Mouse (Mus musculus) CH12.LX (cell line): ENCODE results near the gene Drosha. TPM values are rescaled to one million over a fixed set of nuclear protein-coding genes. Genes with fewer than 3 reads are reported as not detected.
A peak's percentile ranks its signal among the peaks of the same experiment; 100 is the strongest.

Source experiments
- DNase-seq: peaks from one replicate; pipeline ENCODE4 v3.0.0-alpha.2; 2013; ENCODE audit errors: extremely low read depth
- H3K27ac ChIP-seq: 2 replicates; pipeline ENCODE4 v1.5.1; 2012; ENCODE audit warnings: low read depth, mild to moderate bottlenecking, control low read depth, moderate library complexity; ENCODE audit not compliant: insufficient read depth
- H3K27me3 ChIP-seq: replicated peaks from 2 replicates; pipeline ENCODE3; 2012; ENCODE audit warnings: inconsistent platforms
- H3K36me3 ChIP-seq, 2 experiments: replicated peaks in 1 of 2; 2 replicates each; pipeline versions ENCODE3 to v1.6.1; 2012; ENCODE audit warnings: inconsistent platforms in 1 of 2, low read length in 1 of 2, mild to moderate bottlenecking in 1 of 2, mixed read lengths in 1 of 2, moderate library complexity in 1 of 2; ENCODE audit not compliant: control insufficient read depth in 1 of 2, insufficient read depth in 1 of 2
- H3K4me1 ChIP-seq, 2 experiments: 2 replicates each; pipeline ENCODE4 v1.6.1; 2012; ENCODE audit warnings: inconsistent platforms in 1 of 2, moderate library complexity in 1 of 2; ENCODE audit not compliant: insufficient read depth in 2 of 2, control insufficient read depth in 1 of 2
- H3K4me2 ChIP-seq: 2 replicates; pipeline ENCODE4 v1.6.1; 2012; ENCODE audit warnings: low read depth, mild to moderate bottlenecking, control low read depth; ENCODE audit not compliant: poor library complexity, insufficient read depth, severe bottlenecking
- H3K4me3 ChIP-seq, 3 experiments: fragments of 150-350 bp in 1 of 3; sonication (generic) in 1 of 3; replicated peaks in 1 of 3; 2 replicates each; pipeline versions ENCODE3 to v1.5.1; 2011 to 2012; ENCODE audit warnings: low read depth in 2 of 3, low read length in 2 of 3, mild to moderate bottlenecking in 2 of 3, moderate library complexity in 2 of 3, control low read depth in 1 of 3, improper control_type of control experiment in 1 of 3, inconsistent platforms in 1 of 3, mixed read lengths in 1 of 3; ENCODE audit not compliant: poor library complexity in 1 of 3
- H3K79me2 ChIP-seq: replicated peaks from 2 replicates; pipeline ENCODE4 v1.6.1; 2012; ENCODE audit warnings: mild to moderate bottlenecking, moderate library complexity; ENCODE audit not compliant: control insufficient read depth, poor library complexity, insufficient read depth, severe bottlenecking; ENCODE audit errors: extremely low read depth
- H3K9ac ChIP-seq: 2 replicates; pipeline ENCODE4 v1.6.1; 2012; ENCODE audit warnings: low read depth, mild to moderate bottlenecking, control low read depth, moderate library complexity; ENCODE audit not compliant: insufficient read depth
- H3K9me3 ChIP-seq: replicated peaks from 2 replicates; pipeline ENCODE3; 2012; ENCODE audit warnings: low read length, inconsistent platforms, mixed read lengths
- BHLHE40 ChIP-seq: IDR thresholded peaks from 2 replicates; pipeline ENCODE4 v1.6.1; 2011; ENCODE audit warnings: mild to moderate bottlenecking, low read depth, low read length, improper control_type of control experiment
- CHD1 ChIP-seq: IDR thresholded peaks from 2 replicates; pipeline ENCODE4 v1.6.1; 2012; ENCODE audit warnings: low read depth, low read length, improper control_type of control experiment, inconsistent platforms
- CHD2 ChIP-seq: IDR thresholded peaks from 2 replicates; pipeline ENCODE4 v1.6.1; 2011; ENCODE audit warnings: low read length, improper control_type of control experiment
- CTCF ChIP-seq, 2 experiments: IDR thresholded peaks in 1 of 2; conservative IDR thresholded peaks in 1 of 2; 2 replicates each; pipeline ENCODE4 v1.5.1; 2011 to 2012; ENCODE audit warnings: low read depth in 2 of 2, low read length in 2 of 2, improper control_type of control experiment in 1 of 2, inconsistent platforms in 1 of 2, mild to moderate bottlenecking in 1 of 2, moderate library complexity in 1 of 2
- E2F4 ChIP-seq: IDR thresholded peaks from 2 replicates; pipeline ENCODE4 v1.6.1; 2011; ENCODE audit warnings: low read depth, low read length, improper control_type of control experiment; ENCODE audit not compliant: insufficient replicate concordance
- ELF1 ChIP-seq: IDR thresholded peaks from 2 replicates; pipeline ENCODE4 v1.6.1; 2014; ENCODE audit warnings: low read depth, mild to moderate bottlenecking, inconsistent platforms, low read length, improper control_type of control experiment
- ETS1 ChIP-seq: conservative IDR thresholded peaks from 2 replicates; pipeline ENCODE4 v1.6.1; 2012; ENCODE audit warnings: low read depth, mild to moderate bottlenecking, inconsistent platforms, low read length, improper control_type of control experiment, moderate library complexity
- GABPA ChIP-seq: IDR thresholded peaks from 2 replicates; pipeline ENCODE4 v1.6.1; 2012; ENCODE audit warnings: low read depth, low read length, improper control_type of control experiment, inconsistent platforms; ENCODE audit not compliant: insufficient replicate concordance
- HCFC1 ChIP-seq: IDR thresholded peaks from 2 replicates; pipeline ENCODE4 v1.6.1; 2012; ENCODE audit warnings: low read depth, mild to moderate bottlenecking, inconsistent platforms, low read length, improper control_type of control experiment
- IRF4 ChIP-seq: IDR thresholded peaks from 2 replicates; pipeline ENCODE4 v1.6.1; 2014; ENCODE audit warnings: low read depth, mild to moderate bottlenecking, inconsistent platforms, low read length, improper control_type of control experiment
- JUND ChIP-seq: conservative IDR thresholded peaks from 2 replicates; pipeline ENCODE4 v1.6.1; 2011; ENCODE audit warnings: low read depth, low read length, improper control_type of control experiment
- MAFK ChIP-seq: IDR thresholded peaks from 2 replicates; pipeline ENCODE4 v1.6.1; 2011; ENCODE audit warnings: low read length, improper control_type of control experiment; ENCODE audit not compliant: insufficient replicate concordance
- MAX ChIP-seq: IDR thresholded peaks from 2 replicates; pipeline ENCODE4 v1.6.1; 2011; ENCODE audit warnings: low read length, improper control_type of control experiment
- MAZ ChIP-seq: IDR thresholded peaks from 2 replicates; pipeline ENCODE4 v1.6.1; 2012; ENCODE audit warnings: low read depth, mild to moderate bottlenecking, inconsistent platforms, low read length, improper control_type of control experiment, moderate library complexity
- MEF2A ChIP-seq: IDR thresholded peaks from 2 replicates; pipeline ENCODE4 v1.6.1; 2014; ENCODE audit warnings: low read depth, mild to moderate bottlenecking, inconsistent platforms, low read length, improper control_type of control experiment, borderline replicate concordance
- MXI1 ChIP-seq: IDR thresholded peaks from 2 replicates; pipeline ENCODE4 v1.6.1; 2011; ENCODE audit warnings: mild to moderate bottlenecking, low read depth, low read length, improper control_type of control experiment
- MYC ChIP-seq: IDR thresholded peaks from 2 replicates; pipeline ENCODE4 v1.6.1; 2011; ENCODE audit warnings: low read depth, mild to moderate bottlenecking, improper control_type of control experiment, low read length
- NELFE ChIP-seq: IDR thresholded peaks from 2 replicates; pipeline ENCODE4 v1.6.1; 2011; ENCODE audit warnings: low read depth, low read length, improper control_type of control experiment
- NRF1 ChIP-seq: IDR thresholded peaks from 2 replicates; pipeline ENCODE4 v1.6.1; 2014; ENCODE audit warnings: low read depth, mild to moderate bottlenecking, inconsistent platforms, low read length, improper control_type of control experiment, moderate library complexity
- PAX5 ChIP-seq: IDR thresholded peaks from 2 replicates; pipeline ENCODE4 v1.6.1; 2012; ENCODE audit warnings: low read length, inconsistent platforms, mixed read lengths
- POLR2A ChIP-seq: IDR thresholded peaks from 2 replicates; pipeline ENCODE4 v1.6.1; 2011; ENCODE audit warnings: low read depth, mild to moderate bottlenecking, improper control_type of control experiment, low read length
- POLR2AphosphoS2 ChIP-seq: IDR thresholded peaks from 2 replicates; pipeline ENCODE4 v1.6.1; 2011; ENCODE audit warnings: low read depth, low read length, improper control_type of control experiment
- RCOR1 ChIP-seq: conservative IDR thresholded peaks from 2 replicates; pipeline ENCODE4 v1.6.1; 2012; ENCODE audit warnings: low read depth, mild to moderate bottlenecking, inconsistent platforms, low read length, improper control_type of control experiment
- SIN3A ChIP-seq: IDR thresholded peaks from 2 replicates; pipeline ENCODE4 v1.6.1; 2012; ENCODE audit warnings: low read length, improper control_type of control experiment, inconsistent platforms
- TBP ChIP-seq: conservative IDR thresholded peaks from 2 replicates; pipeline ENCODE4 v1.6.1; 2011; ENCODE audit warnings: low read depth, low read length, improper control_type of control experiment
- TCF12 ChIP-seq: IDR thresholded peaks from 2 replicates; pipeline ENCODE4 v1.6.1; 2014; ENCODE audit warnings: low read depth, mild to moderate bottlenecking, inconsistent platforms, low read length, improper control_type of control experiment
- UBTF ChIP-seq: IDR thresholded peaks from 2 replicates; pipeline ENCODE4 v1.6.1; 2012; ENCODE audit warnings: low read depth, mild to moderate bottlenecking, inconsistent platforms, low read length, improper control_type of control experiment, moderate library complexity
- USF1 ChIP-seq: IDR thresholded peaks from 2 replicates; pipeline ENCODE4 v1.6.1; 2014; ENCODE audit warnings: low read depth, mild to moderate bottlenecking, inconsistent platforms, low read length, improper control_type of control experiment
- USF2 ChIP-seq: conservative IDR thresholded peaks from 2 replicates; pipeline ENCODE4 v1.6.1; 2011; ENCODE audit warnings: low read depth, low read length, improper control_type of control experiment
- ZKSCAN1 ChIP-seq: IDR thresholded peaks from 2 replicates; pipeline ENCODE4 v1.6.1; 2012; ENCODE audit warnings: low read depth, inconsistent platforms, low read length, improper control_type of control experiment, borderline replicate concordance
- ZMIZ1 ChIP-seq: IDR thresholded peaks from 2 replicates; pipeline ENCODE4 v1.6.1; 2012; ENCODE audit warnings: low read depth, mild to moderate bottlenecking, inconsistent platforms, low read length, improper control_type of control experiment
- ZNF384 ChIP-seq: IDR thresholded peaks from 2 replicates; pipeline ENCODE4 v1.6.1; 2012; ENCODE audit warnings: low read depth, low read length, improper control_type of control experiment, inconsistent platforms
- dilution Hi-C: fragments of 300-500 bp; cut with MboI; formaldehyde crosslinking; loops from 2 replicates; pipeline ENCODE4 v1.14.3; 2020; ENCODE audit warnings: low sequenced_read_pairs; ENCODE audit not compliant: extremely low pct_unique_long_range_greater_than_20kb, extremely low pct_ligation_motif_present
- in situ Hi-C: fragments of 300-500 bp; cut with MboI; formaldehyde crosslinking; loops from 3 replicates; pipeline ENCODE4 v1.14.3; 2019; ENCODE audit warnings: low sequenced_read_pairs, low pct_ligation_motif_present, low pct_unique_long_range_greater_than_20kb, mixed read lengths
- polyA plus RNA-seq: library from polyadenylated mRNA; unstranded; fragments of >175 nt; gene quantifications from 2 replicates; pipeline ENCODE4 v1.2.1, GENCODE M21; 2012; ENCODE audit warnings: low read depth; ENCODE audit not compliant: insufficient read length
- total RNA-seq, 2 experiments: library from RNA; depleted of rRNA; stranded (reverse); fragments of 300-350 nt in 1 of 2; fragments of >200 nt in 1 of 2; gene quantifications; 2 replicates each; pipeline ENCODE4 v1.2.3; 2012 to 2014

The Drosha gene
- total and polyA plus RNA-seq, 3 experiments, result 23.4 to 81.9 (median 24.8) TPM

- Histone ChIP-seq H3K4me2 (peak overlapping the region; percentile 96), H3K9ac (peak overlapping the region; percentile 93), H3K4me3 (peak overlapping the region; percentile 85 to 99 (median 86)), H3K4me1 (peaks cover 7 to 44% of the 10 kb centered on the region in 2 experiments), H3K79me2 (peaks cover 34% of the 10 kb centered on the region), H3K27ac (no peak overlapping the region), H3K36me3 (peaks cover 33 to 69% of the 10 kb centered on the region in 2 experiments), H3K27me3 (no peaks in the 10 kb centered on the region), H3K9me3 (no peaks in the 10 kb centered on the region)
- DNase-seq, result no peak
- dilution Hi-C loops, result no loop called here
- in situ Hi-C loops, result no loop called here
- TF ChIP-seq ZNF384, result peak; percentile 76
- no peak for TF ChIP-seq ZMIZ1
- TF ChIP-seq BHLHE40, result no peak
Measured at GRCm38 (mm10) chr15:12823455-12824119, 1.0 kb upstream of the Drosha start.

DNA sequence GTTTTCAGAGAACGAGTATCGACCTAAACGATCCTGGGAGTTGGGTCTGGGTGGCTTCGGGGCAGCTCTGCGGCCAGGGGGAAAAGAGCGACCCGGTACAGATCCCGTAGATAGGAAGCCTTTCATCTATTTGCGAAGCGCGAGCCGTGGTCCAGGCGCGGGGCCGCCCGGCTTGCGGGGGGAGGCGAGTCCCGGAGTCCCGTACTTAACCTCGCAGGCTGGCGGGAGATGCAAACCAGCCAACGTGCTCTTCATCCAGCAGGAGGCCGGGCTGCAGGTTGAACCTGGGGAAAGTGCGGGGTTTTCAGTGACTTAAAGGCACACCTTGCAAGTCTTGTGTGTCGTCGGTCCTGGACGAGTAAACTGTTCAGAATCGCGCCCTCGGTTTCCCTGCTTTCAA, 350 bp downstream of the Drosha start:
- Histone ChIP-seq H3K4me3 (peak overlapping the region; percentile 85 to 99 (median 86)), H3K79me2 (peaks cover 34% of the 10 kb centered on the region), H3K9me3 (no peaks in the 10 kb centered on the region), H3K4me2 (peak overlapping the region; percentile 87), H3K4me1 (peaks cover 7 to 44% of the 10 kb centered on the region in 2 experiments), H3K27me3 (no peaks in the 10 kb centered on the region), H3K27ac (no peak overlapping the region), H3K9ac (peak overlapping the region; percentile 70), H3K36me3 (peaks cover 30 to 69% of the 10 kb centered on the region in 2 experiments)
- in situ Hi-C loops (no loop called here), dilution Hi-C loops (no loop called here)
- peak; percentile 56 for DNase-seq
- 0 out of 2 replicates have a peak, but pooled peaks have one; percentile 11 for TF ChIP-seq BHLHE40
- TF ChIP-seq JUND, result no peak
- TF ChIP-seq MYC, result no peak
- no peak for TF ChIP-seq PAX5
- TF ChIP-seq POLR2AphosphoS2, result no peak
- no peak for TF ChIP-seq ZKSCAN1
- TF ChIP-seq E2F4, result 0 out of 2 replicates have a peak, but pooled peaks have one; percentile 10
- peak; percentile 54; the same call in 1 of the 2 replicates for TF ChIP-seq MAX
- TF ChIP-seq CHD1, result no peak
- no peak for TF ChIP-seq NRF1
- no peak for TF ChIP-seq TBP
- TF ChIP-seq UBTF, result 0 out of 2 replicates have a peak, but pooled peaks have one; percentile 50
- no peak for TF ChIP-seq ZNF384
- no peak for TF ChIP-seq GABPA
- peak; percentile 34; the same call in 1 of the 2 replicates for TF ChIP-seq NELFE
- TF ChIP-seq MXI1, result no peak; the same call in 1 of the 2 replicates
- TF ChIP-seq MAFK, result no peak
- no peak for TF ChIP-seq HCFC1
- TF ChIP-seq USF2, result no peak
- no peak for TF ChIP-seq CTCF (conservative IDR thresholded peaks at IDR 0.05 in 1 of 2, IDR thresholded peaks at IDR 0.05 in 1 of 2; ENCODE audit: low read depth in 2 of 2, low read length in 2 of 2)
- TF ChIP-seq CHD2, result no peak
- no peak for TF ChIP-seq ELF1
- TF ChIP-seq MAZ, result 0 out of 2 replicates have a peak, but pooled peaks have one; percentile 35
- no peak; the same call in 1 of the 2 replicates for TF ChIP-seq TCF12
- TF ChIP-seq POLR2A, result no peak
- TF ChIP-seq IRF4, result peak; percentile 41; the same call in 1 of the 2 replicates
- no peak for TF ChIP-seq MEF2A
- no peak for TF ChIP-seq USF1
- TF ChIP-seq ETS1, result no peak
- 0 out of 2 replicates have a peak, but pooled peaks have one; percentile 61 for TF ChIP-seq RCOR1
- TF ChIP-seq SIN3A, result peak; percentile 78; the same call in 1 of the 2 replicates
